Mouse (Mus musculus) right cerebral cortex, postnatal 4 days (tissue): ENCODE data around the gene Ergic1.
A peak's percentile ranks its signal among the peaks of the same experiment; 100 is the strongest.

Experiments
- DNase-seq: peaks from one replicate; pipeline ENCODE4 v3.0.0-alpha.2; 2022

Gene Ergic1

DNA sequence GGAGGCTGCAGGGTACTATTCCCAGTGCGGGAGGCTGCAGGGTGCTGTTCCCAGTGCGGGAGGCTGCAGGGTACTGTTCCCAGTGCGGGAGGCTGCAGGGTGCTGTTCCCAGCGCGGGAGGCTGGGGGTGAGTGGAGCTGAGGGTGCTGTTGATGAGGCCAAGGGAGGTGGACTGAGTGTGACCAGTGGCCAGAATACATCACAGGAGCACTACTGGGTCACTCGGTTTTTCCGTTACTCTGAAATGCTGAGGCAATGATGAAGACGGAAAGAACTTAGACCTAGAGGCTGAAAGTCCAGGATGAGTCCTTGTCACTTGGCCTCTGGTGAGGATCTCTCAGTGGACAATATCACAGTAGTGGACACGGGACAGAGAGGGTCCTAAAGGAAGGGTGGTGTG is 71.9 kb downstream of the Ergic1 start:
- no peak for DNase-seq

DNA sequence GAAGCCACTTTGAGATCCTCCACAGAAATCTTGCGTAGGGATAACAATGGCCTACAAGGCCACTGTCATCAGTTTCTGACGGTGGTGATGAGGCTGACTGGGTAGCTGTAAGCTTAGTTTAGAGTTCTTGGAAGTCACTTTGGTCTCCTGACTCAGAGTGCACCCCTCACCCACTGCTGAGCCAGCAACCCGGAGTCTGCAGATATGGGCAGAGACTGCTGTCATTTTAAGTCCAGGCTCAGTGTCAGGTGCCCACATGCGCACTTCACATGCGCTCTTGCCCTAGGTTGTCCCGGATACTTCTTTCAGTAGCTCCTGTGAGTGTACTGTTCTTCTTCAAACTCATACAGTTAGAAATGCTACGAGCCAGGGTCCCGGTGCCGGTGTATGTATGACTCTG is 72.6 kb downstream of the Ergic1 start:
- DNase-seq, result no peak

DNA sequence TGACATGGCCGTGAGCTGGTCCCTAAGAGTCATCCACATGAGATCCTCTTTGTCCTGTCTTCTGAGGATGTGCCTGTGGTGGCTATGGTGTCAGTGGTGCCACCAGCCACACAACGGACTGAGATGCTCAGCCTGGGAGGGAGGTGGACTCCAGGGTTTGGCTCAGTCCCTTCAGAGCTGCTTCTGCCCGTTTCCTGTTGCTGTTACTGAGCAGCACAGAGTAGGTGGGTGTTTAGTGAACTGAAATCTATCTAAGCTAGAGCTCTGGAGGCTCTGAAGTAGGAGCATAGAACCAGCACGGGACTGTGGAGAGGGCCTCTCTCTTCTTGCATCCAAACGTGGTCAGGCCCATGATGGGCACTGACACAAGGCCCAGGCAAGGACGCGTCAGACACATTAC is 73.2 kb downstream of the Ergic1 start:
- DNase-seq, result no peak

DNA sequence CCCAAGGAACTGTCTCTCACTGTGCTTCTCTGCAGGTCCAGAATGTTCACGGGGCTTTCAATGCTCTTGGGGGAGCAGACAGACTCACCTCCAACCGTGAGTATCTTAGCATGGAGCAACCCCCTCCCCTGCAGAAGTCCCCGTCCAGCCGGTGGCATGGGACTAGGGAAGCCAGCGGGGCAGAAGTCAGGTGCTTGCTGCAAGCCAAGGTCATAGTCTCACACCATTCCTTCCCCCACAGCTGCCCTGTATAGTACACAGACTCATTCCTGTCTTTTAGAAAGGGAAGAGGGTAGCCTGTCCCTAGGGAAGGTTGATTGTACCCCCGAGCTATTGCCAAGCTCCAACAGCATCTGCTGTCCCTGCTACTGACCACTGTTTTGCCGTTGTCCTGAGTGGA is 74.7 kb downstream of the Ergic1 start:
- DNase-seq, result no peak

DNA sequence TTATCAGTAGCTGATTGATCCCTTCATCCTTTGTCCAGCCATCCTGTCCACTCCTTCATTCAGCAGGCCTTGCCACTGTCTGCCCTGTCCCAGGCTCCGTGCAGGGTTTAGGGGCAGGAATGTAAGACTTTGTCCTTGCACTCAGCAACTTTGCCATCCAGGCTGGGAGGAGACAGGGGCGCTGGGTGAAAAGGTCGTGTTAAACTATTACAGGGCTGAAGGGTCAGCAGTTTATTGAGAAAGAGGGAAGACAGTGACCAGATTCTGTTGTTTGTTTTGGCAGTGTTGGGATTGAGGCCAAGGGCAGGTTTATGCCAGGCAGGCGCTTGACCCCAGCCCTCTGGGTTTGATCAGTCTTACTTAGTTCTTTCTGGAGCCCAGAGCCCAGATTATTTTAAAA is 76.6 kb downstream of the Ergic1 start:
- DNase-seq, result no peak

DNA sequence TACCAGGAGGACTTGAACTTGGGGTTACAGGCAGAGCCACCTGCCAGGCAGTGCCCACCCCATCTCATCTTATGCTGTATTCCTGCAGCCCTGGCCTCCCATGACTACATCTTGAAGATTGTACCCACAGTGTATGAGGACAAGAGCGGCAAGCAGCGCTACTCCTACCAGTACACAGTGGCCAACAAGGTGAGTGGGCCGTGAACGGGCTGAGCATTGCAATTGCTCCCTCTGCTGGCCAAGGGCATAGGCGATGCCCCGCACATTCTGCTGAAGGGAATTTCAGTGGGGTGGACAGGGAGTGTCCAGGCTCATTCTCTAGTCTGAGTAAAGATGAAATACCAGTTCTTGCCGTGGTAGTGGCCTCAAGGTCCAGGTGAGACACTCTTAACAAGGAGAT is 77.4 kb downstream of the Ergic1 start:
- peak; percentile 74 for DNase-seq

DNA sequence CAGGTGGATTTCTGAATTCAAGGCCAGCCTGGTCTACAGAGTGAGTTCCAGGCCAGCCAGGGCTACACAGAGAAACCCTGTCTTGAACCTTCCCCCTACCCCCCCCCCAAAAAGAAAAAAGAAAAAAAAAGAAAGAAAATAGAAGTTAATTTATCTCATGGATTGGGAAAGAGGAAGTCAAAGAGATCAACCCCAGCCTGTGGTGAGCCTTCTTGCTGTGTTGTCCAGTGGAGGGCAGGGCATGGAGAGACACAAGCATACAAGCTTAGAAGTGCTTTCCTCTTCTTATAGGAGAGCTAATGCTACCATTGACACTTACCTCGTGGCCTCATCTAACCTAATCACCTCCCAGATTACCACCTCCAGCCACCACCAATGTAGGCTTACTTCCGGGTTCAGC is 78.5 kb downstream of the Ergic1 start:
- DNase-seq, result no peak

DNA sequence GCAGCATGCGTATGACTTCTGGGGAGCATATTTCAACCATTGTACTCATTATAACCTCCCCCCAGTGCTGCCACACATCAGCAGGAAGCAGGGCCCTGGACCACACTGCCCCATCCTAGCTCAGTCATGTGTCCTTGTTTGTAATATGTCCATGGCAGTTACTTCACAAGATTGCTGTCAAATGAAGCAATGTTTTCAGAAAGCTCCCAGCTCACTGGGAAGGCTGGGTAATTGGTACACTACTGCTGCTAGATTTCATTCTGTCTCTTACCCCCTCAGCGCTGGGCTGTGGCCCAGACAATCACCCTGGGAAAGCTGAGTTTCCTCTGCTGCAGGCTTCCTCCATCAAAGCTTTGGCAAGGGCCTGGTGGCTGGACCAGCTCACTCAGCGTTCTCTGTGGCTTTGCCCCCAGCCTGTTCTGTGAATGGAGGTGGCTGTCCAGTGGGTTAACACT is 79.0 kb downstream of the Ergic1 start:
- DNase-seq, result no peak

DNA sequence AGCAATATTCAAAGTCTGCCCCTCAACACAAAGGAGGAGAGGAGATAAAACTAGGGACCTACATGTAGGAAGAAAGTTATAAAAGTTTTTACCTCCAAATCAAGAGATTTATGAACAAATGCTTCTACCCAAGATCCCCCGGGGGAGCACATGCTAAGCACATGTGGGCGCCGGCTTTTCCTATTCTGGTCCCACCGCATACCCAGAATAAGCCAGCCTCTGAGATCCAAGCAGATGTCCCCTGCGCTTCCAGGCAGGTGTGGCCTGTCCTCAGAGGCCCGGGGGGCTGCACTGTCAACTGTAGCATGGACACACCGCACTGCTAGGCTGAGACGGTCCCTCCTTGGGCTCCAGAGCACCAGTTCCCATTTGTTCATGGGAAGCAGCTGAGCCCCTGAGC is 82.2 kb downstream of the Ergic1 start:
- no peak for DNase-seq

DNA sequence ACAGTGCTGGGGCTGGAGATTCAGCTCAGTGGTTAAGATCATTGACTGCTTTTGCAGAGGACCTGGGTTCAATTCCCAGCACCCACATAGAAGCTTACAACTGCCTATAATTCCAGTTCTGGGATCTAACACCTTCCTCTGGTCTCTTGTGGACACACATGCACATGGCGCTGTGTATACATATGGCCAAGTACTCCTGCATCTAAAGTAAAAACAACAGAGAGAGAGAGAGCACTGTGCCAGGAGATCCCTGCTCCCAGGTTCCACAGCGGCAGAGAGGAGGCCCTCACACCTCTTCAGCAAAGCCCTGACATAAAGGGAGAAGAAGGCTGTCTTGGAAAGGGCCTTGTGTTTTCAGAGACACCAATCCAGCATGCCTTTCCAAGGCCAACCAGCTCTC is 82.7 kb downstream of the Ergic1 start:
- DNase-seq, result no peak

DNA sequence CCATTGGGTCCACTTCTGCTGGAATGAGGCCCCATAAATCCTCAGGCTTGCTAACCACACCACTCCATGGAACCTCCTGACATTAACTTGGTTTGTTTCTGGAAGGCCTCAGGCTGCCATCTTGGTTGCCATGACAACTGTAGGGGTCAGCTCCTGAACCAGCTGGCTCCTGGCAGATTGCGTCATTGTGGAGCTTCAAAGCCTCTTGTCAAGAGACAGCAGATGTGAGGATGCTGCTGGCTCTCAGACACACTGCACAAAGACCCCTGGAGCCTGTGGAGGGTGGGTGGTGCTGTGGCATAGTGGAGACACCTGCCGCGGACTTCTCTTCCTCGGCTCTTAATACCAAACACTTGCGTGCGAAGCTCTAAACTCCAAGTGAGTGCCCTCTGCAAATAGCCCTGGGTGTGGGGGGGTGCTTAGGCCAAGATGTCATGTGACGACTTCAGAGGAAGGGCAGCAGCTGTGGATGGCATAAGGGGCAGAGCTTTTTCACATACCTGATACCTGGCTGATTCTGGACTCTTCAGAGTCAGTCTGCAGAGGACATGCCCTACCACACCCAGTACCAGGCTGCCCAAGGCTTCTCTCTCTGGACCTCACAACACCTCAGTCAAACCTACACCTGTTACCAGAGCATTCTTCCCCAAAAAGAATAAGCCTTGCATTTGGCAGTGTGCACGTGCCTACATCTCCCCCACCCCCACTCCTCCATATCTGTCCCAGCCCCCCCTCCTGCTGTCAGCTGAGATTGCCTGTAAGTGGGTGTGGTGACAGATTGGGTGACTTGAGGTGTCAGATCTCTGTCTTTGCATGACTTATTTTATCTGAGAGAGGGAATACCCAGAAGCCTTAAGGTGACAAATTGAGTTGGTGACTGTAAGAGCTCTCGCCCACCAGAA is 83.5 kb downstream of the Ergic1 start:
- no peak for DNase-seq

DNA sequence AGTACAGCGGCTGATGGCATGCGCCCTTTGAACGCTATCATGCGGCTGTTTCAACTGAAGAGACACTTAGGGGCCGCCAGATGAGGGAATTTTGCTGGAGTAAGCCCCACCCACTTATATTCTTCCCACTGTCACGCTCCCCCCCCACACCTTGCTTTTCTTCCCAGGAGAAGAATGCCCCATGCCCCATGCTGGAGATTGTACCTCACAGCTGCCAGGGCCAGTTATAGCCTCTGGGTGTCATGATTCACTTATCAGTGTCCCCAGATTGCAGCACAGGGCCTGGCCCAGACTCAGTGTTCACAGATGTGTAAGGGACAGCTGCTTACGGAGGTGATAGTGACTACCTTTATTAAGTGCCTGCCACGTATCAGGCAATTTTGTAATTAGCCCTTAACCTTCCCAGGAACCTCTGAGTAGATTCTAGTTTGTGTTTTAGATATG is 84.1 kb downstream of the Ergic1 start:
- no peak for DNase-seq

DNA sequence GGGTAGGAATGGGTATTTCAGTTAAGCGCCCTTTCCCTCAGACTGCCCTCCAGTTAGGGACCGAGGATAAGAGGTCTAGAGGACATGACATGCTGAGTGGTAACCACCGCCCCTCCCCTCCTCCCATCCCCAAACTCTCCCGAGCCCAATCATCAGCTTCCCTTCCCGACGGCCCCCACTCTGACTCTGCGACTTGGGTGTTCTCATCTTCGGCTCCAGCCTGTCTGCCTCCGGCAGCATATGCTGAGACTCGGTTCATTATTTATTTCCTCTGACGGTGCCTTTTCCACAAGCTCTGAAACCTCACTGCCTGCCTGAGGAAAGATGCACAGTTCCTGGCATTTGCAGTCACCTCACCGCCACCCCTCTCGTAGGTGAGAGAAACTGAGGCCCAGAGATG is 86.0 kb downstream of the Ergic1 start:
- DNase-seq, result no peak

DNA sequence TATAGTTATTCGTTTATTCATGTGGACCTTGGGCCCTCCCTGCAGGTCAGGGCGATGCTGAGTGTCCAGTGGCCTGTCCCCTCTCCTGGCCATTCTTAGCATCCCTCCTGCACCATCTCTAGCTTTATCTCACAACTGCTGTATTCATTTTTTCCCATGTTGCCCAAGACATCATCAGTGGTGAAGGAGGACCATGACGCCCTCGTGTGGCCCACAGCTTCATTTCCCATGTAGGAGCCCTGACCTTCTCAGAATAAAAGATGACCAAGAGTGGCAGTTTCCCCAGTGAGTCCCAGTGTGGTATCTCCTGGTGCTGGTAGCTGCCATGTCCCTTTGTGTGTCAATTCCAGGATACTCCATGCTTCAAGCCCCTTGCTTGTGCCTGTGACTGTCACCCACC is 88.3 kb downstream of the Ergic1 start:
- DNase-seq, result no peak

DNA sequence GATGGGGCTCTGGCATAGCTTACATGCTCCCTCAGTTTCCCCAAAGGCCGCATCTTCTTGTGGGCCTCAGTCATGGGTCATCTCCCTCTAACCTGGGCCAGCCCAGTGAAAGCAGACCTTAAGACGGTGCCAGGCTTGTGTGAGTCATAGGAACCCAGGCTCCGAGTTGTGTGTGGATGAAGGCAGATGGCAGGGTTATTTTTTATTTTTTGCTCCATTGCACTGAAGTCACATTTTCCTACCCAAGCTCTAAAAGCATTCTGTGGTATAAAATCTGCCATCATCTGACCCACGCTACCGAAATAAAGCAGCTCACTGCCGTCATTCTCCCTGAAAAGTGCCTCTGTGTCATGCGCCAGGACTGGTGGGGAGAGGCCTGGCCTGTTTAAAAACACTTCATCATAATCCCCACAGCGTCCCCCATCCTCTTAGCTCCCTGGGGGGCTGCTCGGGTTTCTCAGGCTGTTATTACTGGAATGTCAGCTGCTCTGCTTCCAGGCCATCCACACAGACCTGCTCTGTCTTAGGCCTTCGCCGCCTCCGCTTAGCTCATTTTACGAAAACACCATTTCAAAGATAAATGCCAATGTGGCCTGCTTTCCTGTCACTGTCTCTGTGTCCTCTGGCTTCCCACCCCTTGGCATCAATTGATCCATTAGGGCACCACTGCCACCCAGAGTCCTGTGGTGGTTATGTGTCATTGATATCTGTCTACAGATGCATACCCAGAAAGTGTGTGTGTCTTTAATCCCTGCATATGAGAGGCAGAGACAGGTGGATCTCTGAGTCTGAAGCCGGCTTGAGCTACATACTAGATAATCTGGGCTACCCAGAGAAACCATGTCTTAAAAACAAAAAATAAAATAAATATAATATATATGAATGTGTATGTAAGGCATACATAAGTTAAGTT is 89.4 kb downstream of the Ergic1 start:
- DNase-seq, result no peak

DNA sequence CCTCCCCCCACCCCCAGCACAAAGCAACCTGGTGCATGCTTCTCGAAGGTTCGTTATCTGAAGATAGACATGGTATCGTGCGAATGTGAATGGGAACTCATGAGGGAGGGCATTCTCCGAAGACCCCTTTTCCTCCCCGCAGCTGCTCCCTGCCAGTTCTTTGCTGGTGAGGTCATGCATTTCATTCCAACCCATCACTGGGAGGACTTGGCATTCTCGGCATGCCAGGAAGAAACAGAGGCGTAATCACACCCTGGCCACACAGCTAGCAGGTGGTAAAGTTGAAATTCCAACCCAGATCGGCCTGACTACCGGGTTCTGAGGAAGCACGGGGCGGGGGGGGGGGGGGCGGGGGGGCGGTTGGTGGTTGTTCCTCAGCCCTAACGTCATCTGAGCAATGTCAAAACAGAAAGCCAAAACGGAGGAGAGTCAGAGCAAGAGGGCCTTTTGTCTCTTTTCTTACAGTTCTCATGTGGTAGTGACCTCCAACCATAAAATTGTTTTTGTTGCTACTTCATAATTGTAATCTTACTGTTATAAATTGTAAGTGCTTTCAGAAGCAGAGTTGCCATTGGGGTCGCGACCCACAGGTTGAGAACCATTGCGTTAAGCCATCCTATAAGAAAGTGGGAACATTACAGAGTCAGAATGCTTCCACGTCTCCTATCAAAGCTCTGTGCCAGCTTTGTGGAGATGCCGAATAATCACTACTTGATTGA is 97.7 kb downstream of the Ergic1 start:
- no peak for DNase-seq

DNA sequence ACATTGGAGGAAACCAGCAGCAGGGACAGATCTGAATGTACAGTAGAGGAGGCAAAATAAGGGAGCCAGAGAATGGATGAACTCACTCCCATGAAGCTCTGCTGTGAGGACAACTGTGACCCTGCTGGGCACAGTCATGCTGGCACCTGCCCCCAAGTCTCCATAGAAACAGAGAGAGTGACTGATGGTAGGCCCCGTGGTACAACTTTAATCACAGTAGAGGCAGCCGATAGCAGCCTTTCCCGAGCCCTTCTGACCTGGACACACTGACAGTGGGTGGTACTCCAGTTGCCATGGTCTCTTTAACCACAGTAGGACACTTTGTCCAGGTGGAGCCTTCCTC is 98.3 kb downstream of the Ergic1 start:
- no peak for DNase-seq

DNA sequence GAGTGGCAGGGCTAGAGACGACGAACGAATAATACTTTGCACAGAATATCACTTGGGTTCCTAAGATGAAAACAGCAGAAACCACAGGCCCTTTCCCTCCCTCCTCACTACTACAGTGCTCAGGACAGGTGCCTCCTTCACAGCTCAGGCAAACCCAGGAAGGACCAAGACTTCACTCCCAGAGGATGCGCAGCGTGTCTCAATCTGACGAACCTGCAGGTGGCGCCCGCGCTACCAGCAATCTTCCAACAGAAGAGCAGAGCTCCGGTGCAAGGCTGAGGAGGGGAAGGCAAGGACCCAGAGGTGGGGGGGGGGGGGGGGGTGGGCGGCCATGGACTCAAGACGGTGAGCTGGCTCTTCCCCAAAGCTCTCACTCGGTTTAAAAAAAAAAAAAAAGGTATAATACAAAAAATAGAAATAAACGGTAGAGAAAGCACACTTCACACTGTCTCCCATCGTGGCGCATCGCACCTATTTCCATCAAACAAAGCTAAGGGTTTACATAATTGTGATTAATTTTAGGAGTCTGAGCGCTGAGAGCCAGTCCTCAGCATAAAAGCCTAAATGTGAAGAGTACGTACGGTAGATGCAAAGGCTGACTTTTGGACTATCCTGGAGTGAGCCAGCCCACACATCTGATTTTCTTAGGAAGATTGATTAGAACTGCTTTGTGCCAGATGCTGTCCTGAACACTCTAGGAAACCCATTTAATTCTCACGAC is 99.1 kb downstream of the Ergic1 start:
- peak; percentile 86 for DNase-seq

DNA sequence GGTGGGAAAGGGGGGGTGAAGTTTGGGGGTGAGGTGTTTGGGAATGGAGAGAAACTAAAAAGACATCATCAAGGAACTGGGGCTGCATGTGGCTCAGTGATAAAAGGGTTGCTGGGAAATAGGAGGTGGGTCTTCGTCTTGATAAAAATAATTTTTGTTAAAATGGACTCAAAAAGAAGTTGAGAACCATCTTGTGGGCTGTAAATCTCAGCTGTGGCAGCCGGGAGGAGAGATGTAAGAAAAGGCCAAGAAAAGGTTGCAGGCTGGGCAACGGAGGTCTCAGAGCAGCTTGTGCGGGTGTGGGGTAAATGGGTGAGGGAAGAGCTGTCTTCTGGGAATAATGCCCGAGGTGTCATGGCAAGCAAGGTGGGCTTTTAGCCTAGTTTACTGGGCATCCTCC is 100.9 kb downstream of the Ergic1 start:
- DNase-seq, result no peak

DNA sequence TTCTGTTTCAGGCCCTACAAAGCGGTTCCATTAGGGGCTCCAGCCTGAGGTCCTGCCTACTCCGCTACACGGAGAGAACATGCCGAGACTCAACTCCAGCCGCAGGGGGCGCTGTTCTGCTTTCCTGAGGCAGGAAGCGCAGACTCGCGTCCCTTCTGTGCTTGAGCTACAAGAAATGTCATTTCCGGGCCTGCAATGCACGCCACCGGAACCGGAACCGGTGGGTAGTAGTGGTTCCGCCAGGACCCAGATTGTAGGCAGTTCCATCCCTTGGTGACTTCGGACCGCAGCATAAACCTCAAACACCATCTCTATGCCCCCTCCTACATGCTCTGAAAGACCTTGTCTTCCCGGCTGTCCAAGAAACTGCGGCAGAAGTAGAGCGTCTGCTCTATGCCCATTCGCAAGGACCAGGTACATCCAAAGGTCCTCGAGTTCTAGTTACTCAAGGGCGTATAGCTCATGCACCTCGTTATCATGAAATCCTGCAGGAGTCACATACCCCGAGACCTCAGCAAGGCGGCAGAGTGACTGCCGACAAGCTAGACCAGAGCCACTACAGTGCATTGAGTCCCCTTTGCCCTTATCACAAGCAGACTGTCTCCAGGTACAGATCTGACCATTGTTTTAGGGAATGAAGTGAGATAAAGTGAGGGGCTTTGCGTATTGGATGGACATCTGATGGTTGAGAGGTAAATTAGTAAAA is 101.8 kb downstream of the Ergic1 start, which contains the start of gene Atp6v0e:
Atp6v0e (plus strand) TSS at position 254 of the 706 bp plus-strand sequence.
- peak; percentile 100 for DNase-seq

DNA sequence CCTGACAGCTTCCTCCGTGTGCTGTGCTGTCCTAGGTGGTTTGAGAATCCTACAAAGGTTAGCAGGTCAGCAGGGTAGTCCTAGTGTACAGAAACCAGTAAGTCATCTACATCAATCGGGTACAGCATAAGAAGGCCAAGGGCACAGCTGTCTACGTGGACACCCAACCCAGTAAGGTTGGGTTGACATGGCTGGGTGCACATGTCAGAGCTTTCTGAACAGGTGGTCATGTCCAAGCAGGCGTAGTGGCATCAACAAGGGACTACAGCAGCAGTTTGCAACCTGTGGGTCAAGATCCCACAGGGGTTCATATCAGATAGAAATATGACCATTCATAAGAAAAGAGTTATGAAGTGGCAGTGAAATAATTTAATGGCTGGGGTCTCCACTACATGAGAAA is 104.3 kb downstream of the Ergic1 start:
- no peak for DNase-seq

DNA sequence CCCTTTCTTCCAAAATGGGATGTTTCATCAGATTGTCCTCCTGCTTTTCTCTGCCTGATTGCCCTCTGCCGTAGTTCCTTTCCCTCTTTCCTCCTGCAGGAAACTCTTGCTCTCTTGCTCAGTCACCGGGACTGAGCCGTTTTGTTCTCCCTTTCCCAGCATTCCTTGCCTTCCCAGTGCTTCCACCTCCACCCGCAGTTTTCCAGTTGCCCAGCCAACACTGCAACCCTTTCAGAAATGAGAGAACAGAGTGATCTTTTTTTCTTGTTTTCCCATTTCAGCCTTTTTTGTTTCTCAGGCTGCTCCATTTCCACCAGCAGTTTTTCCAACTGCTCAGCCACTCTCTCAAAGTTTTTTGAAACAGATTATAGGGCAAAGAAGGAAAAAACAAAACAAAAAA is 110.0 kb downstream of the Ergic1 start:
- DNase-seq, result no peak
